Mouse (Mus musculus): ENCODE data around the gene Cdc6. TPM values are rescaled to one million over a fixed set of nuclear protein-coding genes. Genes with fewer than 3 reads are reported as not detected.

The Cdc6 gene
- total RNA-seq, 2 experiments from 2014 or later, result 0.32 TPM

DNA sequence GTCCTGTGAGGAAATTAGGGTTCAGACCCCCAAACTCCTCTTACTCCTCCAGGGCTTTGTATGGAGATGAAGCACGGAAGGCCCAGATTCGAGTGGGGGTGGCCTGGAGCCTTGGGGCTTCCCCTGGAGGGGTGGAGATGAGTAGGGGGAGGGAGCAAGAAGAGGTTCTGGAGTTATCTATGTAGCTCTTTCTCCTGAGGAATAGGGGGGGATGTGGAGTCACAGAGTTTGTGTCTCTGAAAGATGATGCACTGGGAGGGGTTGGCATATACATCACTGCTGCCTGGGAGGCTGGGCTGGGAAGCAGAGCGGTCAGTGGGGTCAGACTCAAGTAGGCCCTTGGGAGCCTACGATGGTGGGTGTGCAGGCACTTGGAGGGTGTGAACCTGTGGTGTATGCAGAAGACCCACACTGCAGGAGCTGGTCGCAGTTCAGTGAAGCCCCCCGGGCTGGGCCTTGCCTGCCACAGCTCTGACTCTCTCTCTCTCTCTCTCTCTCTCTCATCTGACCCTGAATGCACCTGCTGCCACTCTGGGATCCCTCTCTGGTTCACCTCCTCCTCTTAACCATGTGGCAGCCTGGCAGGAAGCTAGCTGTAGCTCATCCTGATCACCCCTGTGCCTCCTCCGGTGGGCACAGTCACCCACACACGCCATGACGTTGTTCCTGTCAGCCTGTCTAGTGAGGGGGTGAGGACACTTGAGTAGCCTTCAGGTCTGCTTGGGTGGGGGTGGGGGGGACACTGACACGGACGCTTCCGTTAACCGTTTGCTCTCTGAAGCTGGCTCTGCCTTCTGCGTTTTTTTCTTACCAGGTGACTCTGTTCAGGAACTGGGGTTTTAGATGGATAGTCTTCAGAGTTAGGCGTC lies 31.7 kb downstream of the Cdc6 start:
- intact Hi-C loops (cut with DNase I), result no loop called here
- no peak for DNase-seq (ENCODE audit: extremely low spot score in 1 of 2, low spot score in 2 of 2)

DNA sequence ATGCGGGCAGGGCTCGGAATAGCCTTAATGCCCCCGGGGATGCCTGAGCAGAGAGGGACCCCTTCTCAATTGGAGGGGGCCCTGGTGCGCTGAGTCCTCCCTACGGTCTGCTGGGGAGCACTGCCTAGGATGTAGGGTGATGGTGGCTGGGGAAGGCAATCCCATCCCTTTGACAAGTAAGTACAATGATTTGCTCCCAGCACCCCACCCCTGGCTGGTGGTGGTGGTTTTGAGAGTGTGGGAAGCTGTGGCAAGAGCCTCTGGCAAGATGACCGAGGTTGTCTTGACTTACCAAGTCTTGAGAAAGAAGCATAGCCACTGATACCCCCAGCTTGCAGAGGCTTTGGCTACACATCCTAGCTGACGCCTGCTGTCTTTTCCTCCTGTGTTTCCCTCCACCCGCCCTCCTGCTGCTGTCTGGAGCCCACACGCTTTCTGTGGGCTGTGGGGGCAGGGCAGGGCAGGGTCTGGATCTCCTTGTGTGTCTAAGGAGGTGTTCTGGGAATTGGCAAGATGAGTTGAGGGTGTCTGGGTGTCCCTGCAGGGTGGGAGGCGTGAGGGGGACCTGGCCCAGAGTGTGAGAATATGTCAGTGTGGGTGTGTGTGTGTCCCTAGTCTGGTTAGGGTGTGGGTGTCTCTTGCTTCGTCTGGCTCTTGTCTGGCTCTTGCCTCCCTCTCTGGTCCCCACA lies 32.5 kb downstream of the Cdc6 start:
- intact Hi-C loops (cut with DNase I), result no loop called here
- DNase-seq (ENCODE audit: extremely low spot score in 1 of 2, low spot score in 2 of 2), result peak in 1 of 2 experiments; percentile 74

DNA sequence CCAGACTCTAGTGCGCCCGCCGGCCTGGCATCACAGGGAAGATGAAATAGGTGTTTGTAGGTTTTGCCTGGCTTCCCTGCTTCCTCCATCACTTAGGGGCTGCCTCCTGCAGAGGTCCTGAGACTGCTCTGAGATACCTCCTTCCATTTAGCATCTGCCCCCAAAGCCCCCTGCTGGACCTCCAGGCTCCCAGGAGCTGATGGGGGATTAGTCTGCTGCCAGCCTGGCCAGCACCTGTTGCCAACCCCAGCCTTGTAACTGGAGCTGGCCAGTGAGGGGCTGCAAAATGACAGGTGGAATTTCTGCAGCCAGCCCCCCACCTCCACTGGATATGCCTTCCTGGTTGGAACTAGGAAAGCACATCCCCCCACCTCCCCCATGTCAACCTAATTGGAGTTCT lies 33.2 kb downstream of the Cdc6 start:
- intact Hi-C loops (cut with DNase I), result no loop called here

DNA sequence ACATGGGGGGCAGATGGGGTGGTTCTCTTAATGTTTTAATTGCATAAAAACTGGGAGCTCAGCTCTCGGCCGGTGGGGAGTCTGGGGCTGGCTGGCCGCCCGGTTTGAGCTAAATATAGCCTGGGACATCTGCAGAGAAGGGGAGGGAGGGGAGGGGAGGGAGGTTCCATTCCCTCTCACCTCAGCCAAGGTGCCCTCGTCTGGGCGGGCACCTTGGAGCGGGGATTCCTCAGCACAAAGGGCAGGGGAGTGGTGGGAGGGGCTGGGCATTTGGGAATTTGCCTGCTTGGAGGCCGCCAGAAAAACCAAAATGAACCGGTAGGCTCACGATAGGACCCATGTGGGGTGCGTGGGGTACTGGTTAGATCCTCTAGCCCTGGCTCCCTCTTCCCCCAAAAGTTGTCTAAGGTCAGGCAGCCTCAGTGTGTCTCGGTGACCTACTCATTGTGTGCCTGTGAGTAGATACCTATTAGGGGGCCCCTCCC lies 33.8 kb downstream of the Cdc6 start:
- peak; percentile 73 to 89 for DNase-seq (ENCODE audit: extremely low spot score in 1 of 2, low spot score in 2 of 2)
- intact Hi-C loops (cut with DNase I), result no loop called here

More for the DNA sequence above, 33.2 kb downstream of the Cdc6 start:
- DNase-seq (ENCODE audit: extremely low spot score in 1 of 2, low spot score in 2 of 2), result no peak

DNA sequence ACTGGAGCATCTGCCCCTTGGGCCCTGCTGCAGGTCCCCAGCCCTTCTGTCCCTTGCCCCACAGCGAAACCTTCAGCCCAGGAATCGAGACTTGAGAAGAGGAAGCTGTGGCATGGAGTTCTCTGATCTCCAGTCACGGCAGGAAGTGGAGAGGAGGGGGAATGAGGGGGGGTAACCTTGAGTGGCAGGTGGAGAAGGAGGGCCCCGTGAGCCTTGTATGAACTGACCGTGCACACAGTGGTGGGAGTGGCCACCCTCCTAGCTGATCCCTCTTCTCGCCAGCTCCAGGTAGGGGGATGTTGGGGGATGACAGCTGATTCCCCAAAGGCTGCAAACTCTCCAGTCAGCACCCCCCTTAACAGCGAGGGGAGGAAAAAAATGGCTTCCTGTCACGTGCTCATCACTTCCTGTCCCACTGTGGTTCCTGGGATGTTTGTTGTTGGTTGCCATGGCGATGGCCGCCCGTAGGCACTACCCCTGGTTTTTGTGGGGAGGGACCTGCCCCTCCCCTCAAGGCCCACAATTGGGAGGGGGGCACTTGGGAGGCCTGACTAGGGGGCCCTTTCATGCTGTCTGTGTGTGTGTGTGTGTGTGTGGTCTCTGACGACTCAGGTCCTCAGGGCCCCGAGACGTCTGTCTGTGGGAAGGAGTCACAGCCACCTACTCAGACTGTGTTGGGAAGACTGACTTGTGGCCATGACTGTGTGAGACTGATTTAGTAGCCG lies 34.4 kb downstream of the Cdc6 start:
- DNase-seq (ENCODE audit: extremely low spot score in 1 of 2, low spot score in 2 of 2), result peak in 1 of 2 experiments; percentile 90
- intact Hi-C loops (cut with DNase I), result no loop called here

DNA sequence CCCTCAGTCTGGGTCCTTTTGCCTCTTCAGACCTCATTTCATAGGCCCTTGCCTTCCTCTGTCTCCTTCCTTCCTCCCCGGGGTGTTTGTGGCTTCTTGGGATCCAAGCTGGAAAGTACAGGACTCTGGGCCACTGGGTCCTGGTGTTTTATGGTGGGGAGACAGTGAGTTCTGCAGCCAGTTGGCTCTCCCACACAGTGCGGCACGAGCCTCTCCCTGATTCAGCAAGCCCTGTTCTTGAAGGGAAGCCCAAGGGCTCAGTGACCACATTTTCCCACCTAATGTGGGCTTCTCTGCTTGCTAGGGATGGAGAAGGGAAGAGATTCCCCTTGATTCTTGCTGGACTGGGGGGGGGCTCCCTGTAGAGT lies 34.9 kb downstream of the Cdc6 start:
- no peak for DNase-seq (ENCODE audit: extremely low spot score in 1 of 2, low spot score in 2 of 2)
- intact Hi-C loops (cut with DNase I), result no loop called here

DNA sequence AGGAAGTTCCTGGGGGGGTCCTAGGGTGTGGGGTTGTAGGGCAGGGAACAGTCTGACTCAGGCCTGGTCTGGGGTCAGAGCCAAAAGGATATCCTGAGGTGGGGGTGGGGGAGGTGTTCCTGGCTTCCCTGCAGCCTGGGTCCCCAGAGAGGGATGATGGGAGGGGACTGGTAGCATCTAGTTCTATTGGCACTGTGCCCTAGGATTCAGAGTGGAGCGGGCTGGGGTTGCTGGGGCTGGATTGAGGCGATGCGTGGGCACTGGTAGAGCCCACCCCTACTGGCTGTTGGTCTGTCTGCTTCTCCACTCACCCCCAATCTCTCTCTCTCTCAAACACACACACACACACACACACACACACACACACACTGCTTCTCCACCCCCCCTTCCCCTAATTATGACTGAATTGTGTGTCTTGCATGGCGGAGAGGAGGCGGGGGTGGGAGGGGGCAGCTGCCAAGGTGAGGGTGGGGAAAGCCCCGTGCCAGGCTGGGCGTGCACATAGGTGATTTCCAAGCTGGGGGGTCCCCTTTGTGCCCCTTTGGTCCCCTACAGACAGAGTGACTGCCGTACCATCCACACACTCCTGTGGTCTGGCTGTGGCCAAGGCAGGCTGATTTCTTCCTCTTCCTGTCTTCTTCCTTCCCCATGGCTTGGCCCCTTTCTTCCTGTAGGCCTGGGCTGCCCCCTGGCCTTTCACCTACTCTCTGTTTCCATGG lies 35.5 kb downstream of the Cdc6 start:
- intact Hi-C loops (cut with DNase I), result no loop called here
- DNase-seq (ENCODE audit: extremely low spot score in 1 of 2, low spot score in 2 of 2), result peak in 1 of 2 experiments; percentile 83

DNA sequence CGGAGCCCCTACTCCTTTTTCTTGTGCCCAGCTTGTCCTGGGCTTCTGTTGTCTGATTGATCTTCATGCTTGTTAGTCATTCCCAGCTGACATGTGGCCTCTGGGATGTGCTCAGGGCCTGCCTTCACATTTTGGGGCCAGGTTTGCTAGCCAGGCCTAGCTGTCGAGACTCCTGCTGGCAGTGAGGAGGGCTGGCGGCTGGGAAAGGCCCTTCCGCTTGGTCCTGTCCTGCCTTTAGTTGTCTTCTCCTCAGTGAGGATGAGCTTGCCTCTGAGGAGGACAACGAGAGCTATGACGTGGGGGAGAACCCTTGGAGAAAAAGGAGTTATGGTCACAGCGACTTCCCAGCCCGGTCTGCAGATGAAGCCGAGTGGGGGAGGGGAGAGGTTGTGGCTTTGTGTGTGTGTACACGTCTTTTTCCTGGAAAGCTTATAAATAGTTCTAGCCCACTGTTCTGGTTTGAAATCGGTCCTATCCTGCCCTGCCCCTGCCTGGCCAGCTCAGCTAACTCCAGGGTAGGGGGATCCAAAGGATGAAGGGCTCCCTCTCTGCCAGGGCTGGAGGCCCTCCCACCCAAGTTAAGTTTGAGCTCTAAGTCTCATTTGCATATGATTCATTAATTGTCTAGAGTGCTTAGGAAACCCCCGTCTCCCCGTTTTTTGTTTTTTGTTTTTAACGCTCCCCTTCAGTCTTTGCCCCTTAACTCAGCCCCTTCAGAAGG lies 36.3 kb downstream of the Cdc6 start:
- peak in 1 of 2 experiments; percentile 80 for DNase-seq (ENCODE audit: extremely low spot score in 1 of 2, low spot score in 2 of 2)
- intact Hi-C loops (cut with DNase I), result no loop called here

DNA sequence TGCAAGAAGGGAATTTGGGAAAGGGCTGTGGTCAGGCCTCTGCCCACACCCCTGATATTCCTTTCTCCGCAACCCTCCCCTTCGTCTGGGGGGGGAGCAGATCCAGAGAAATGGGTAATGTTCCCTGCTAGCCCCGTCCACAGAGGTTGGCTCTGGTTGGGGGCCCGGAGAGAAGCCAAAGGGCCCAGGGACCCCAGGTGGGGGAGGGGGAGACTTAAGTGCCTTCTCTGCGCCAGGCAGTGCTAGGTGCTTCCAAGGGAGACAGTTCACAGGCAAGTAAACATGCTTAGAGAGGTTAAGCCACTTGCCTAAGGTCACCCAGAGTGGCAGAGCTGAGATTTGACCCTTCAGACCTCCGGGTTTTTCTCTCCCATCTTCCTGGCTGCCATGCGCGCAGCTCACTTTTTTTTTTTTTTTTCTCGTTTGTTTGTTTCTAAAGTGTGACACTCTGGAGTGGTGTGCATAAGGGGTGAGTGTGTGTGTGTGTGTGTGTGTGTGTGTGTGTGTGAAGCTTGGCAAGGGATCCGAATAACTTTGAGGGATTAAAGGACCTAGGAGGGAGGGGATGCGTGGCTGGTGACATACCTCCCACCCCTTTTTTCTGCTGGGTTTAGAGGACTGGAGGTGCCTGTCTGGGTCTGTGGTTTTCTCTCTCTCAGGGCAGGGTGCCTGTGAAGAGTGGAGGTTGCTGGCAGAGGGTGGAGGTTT lies 37.5 kb downstream of the Cdc6 start:
- no peak for DNase-seq (ENCODE audit: extremely low spot score in 1 of 2, low spot score in 2 of 2)
- intact Hi-C loops (cut with DNase I), result no loop called here

DNA sequence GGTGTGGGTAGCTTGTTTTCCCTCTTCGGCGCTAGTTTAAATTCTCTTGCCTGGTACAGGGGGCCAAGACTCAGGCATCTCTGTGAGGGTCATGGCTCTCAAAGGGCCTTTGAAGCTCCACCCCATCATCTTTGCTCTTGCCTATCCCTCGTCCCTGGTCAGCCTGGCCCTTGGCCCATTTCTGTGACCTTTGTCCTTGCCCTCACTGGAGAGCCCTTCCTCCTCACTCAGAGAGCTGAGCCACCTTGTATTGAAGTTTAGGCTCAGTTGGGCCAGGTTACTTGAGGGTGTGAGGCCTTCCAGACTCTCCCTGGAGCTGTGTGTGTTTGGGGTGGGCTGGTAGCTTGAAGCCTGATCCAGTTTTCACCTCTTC lies 38.0 kb downstream of the Cdc6 start:
- DNase-seq (ENCODE audit: extremely low spot score in 1 of 2, low spot score in 2 of 2), result no peak
- intact Hi-C loops (cut with DNase I), result no loop called here

DNA sequence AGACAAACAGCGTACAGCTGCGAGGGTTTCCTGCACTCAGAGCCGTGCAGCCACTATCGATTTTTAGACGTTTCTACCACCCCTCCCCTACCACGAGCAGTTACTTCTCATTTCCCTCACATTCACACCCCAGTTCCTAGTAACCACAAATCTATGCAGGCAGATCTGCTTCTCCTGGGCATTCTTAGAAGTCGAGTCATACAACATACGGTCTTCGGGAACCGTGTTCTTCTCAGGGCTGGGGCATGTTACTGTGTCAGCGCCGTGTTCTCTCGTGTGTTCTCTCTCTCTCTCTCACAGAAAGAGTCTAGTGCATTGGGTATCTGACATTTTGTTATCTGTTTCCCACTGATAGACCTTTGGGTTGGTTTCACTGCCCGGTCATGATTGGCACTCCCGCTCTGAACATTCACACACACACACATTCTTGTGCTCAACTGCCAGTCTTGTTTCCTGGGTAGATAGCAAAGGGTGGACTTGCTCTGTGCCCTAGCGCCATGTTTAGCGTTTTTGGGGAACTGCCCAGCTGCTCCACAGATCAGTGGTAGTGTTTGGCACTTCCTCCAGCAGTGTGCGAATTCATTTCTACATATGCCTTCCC lies 40.5 kb downstream of the Cdc6 start:
- intact Hi-C loops (cut with DNase I), result no loop called here
- no peak for DNase-seq (ENCODE audit: extremely low spot score in 1 of 2, low spot score in 2 of 2)

DNA sequence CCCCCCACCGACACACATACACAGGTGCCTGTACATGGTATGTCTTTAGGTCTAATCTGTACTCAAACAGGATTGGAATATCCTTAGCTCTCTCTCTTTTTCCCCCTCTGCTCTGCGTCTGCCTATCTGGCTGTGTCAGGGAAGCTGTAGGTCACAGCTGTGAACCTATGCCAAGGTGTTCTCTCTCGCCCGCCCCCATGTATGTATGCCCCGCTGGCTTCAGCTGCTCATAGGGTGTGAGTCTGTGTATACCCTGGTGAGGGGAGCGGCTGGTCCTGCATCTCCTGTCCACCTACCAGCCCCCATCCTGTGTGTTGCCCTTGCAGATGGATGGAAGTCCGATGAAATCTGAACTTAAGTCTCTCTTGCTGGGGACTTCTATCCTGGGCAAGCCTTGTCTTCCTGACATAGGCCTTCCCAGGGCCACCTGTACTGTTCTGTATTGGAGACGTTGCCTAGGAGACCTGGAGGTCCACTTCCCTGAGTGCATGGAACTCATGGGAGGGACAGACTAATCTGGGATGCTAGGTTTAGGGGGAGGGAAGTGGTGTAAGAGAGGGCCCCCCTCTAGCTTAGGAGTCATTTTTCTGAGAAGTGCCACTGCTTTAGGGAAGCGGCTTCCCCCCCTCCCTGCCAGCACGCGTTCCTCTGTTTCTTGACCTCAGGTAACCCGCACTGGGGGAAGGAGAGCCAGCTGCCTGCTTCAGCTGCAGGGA lies 41.8 kb downstream of the Cdc6 start:
- DNase-seq (ENCODE audit: extremely low spot score in 1 of 2, low spot score in 2 of 2), result no peak
- intact Hi-C loops (cut with DNase I), result no loop called here

DNA sequence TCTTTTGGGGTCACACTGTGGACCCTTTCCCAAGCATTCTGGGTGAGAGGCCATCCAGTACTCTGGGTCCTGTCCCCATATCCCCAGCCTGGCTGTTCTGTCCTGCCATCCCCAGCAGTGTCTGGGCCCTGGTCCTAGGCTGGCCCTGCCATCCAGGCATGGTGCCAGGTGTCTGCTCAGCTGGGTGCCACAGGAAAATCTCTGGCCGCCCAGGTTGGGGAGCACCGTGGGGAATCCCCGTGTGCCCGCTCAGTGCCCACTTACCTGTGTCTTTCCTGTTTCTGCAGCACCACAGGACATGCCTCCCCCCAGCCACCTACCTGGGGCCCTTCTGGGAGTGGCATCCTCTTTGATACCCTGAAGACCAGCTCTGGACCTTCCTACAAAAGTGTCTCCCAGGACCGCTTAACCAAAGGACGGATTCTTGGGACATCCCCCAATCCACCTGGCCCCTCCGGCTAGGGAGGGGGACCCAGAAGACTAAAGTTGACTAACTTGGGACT lies 42.4 kb downstream of the Cdc6 start:
- DNase-seq (ENCODE audit: extremely low spot score in 1 of 2, low spot score in 2 of 2), result no peak
- intact Hi-C loops (cut with DNase I), result no loop called here

DNA sequence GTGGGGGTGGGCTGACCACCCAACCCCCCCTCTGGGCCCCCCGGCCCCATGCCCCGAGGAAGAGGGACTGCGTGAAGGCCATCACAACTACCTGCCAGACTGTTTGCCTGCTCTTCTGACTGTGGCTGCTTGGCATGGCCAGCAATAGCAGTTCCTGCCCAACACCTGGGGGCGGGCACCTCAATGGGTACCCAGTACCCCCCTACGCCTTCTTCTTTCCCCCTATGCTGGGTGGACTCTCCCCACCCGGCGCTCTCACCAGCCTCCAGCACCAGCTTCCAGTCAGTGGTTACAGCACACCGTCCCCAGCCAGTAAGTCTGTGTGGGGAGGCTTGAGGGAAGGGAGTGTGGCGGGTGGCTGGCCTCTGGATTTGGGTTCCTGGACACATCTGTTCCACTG lies 42.9 kb downstream of the Cdc6 start:
- no peak for DNase-seq (ENCODE audit: extremely low spot score in 1 of 2, low spot score in 2 of 2)
- intact Hi-C loops (cut with DNase I), result no loop called here

DNA sequence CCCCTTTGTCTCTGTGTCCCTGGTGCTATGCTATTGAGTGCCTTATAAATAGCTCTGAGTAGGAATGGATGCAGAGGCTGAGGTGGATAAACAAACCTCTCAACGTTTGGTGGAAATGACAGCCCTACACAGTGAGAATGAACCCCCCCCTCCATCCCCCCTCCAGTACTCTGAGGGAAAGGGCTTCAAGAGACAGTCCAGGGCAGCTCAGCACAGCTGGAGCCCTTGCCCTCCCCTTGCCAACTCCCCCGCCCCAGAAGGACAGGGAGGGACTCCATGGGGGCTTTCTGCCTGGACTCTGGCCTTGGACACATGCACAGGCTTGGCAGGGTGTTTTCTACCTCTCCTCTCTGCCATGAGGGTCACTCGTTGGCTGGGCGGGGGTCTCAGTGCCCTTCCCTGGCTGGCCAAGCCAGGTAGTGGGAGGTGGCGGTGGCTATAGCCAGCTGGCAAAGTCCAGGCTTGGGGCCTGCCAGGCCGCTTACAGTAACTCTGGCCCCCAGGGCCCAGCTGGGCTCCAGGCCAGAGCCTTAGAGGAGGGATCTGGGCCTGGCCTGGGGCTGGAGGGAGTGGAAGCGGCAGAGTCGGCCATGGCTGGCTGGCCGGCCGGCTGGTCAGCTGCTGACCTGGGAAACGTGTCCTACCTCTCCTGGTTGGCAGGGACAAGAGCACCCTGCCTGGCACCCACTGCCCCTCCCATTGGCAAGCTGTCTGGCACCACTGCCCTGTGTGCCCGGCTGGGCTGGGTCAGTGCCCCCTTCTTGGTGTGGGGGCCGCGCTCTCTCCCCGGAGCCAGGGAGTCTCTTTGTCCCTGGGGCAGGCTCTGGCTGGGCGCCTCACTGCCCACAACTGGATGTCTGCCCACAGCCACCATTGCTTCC lies 43.7 kb downstream of the Cdc6 start:
- DNase-seq (ENCODE audit: extremely low spot score in 1 of 2, low spot score in 2 of 2), result peak in 1 of 2 experiments; percentile 88
- intact Hi-C loops (cut with DNase I), result no loop called here

DNA sequence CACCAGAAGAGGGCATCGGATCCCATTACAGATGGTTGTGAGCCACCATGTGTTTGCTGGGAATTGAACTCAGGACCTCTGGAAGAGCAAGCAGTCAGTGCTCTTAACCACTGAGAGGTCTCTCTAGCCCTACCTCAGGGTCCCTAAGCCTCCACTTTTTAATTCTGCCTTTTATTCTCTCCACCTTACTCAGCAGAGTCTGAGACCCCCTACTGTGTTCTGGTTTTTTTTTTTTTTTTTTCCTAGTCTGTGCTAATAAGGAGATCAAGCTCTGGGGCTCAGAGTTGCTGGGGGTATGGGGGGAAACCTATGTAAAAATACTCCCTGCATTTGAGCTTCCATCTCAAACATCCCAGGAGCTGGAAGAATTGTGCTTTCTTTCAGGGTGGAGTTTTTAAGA lies 44.5 kb downstream of the Cdc6 start:
- intact Hi-C loops (cut with DNase I), result no loop called here
- no peak for DNase-seq (ENCODE audit: extremely low spot score in 1 of 2, low spot score in 2 of 2)
